20 mouse cellular contexts compared by ENCODE assay signal in the genomic region with DNA sequence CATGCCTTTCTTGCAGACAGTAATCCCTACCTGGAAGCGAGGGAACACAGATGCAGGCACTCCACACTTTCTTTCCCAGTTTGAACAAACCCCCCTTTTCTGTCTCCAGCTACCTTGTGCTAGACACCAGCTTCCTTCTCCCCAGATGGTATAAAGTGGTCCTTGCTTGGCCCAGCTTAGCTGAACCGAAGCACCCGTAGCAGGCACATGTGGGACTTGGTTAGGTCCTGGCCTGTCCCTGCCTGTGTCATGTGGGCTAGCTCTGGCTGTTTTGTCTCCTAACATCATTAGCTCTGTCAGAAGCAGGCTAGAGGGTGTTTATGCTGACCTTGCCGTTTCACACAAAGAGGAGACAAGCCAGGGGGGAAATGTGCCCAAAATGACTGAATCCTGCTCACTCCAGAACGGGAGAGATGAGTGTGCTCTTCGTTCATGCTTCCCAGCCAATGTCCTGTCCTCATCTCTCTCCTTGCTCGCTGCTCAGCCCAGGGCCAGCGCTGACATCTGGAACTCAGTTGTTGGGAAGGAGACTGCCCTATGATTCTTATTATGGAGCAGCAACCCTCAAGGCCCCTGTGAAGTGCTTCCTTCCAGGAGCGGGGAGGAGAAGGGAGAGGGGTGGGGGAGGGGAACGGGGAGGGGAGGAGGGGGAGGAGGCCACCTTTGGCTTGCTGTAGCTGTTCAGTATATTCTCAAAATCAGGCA. TPM values are rescaled to one million over a fixed set of nuclear protein-coding genes. Genes with fewer than 3 reads are reported as not detected.
A peak's percentile ranks its signal among the peaks of the same experiment; 100 is the strongest.
DNase-seq lines count a peak whose midpoint lies in the region; ATAC-seq and TF ChIP-seq lines count a peak whose summit lies in the region.
"Had no signal": no experiment of that assay in that cellular context is flagged by ENCODE, and none has a peak within 500 bp of the region (broad histone marks: within the 10 kb centered on the region; RNA-seq: fewer than 3 reads in every experiment).

No protein-coding gene starts in this region.

- H3K27me3 ChIP-seq in forebrain, embryonic 10.5 days (ENCODE audit: poor library complexity, severe bottlenecking) = no peaks in the 10 kb centered on the region
- H3K27me3 ChIP-seq in forebrain, embryonic 15.5 days = no peaks in the 10 kb centered on the region
- H3K27me3 ChIP-seq in lung, embryonic 14.5 days (ENCODE audit: insufficient read depth, low read length) = no peaks in the 10 kb centered on the region
- H3K27me3 ChIP-seq in CH12.LX (replicated peaks) = no peaks in the 10 kb centered on the region
- H3K27me3 ChIP-seq in embryonic facial prominence, embryonic 13.5 days = no peaks in the 10 kb centered on the region

- H3K4me2 ChIP-seq in forebrain, embryonic 15.5 days (replicated peaks) = no peak overlapping the region
- H3K4me2 ChIP-seq in lung, embryonic 14.5 days = peak overlapping the region; percentile 23; the same call in 1 of the 2 replicates
- H3K4me2 ChIP-seq in CH12.LX (ENCODE audit: insufficient read depth, low read depth, poor library complexity, severe bottlenecking) = no peak overlapping the region
- H3K4me2 ChIP-seq in embryonic facial prominence, embryonic 13.5 days = 0 out of 2 replicates have a peak overlapping the region, but pooled peaks have one; percentile 5
- H3K4me2 ChIP-seq: liver, embryonic 12.5 days had no signal

- ATAC-seq in forebrain, embryonic 15.5 days (replicated peaks) = no peak
- no peak for ATAC-seq in lung, embryonic 14.5 days (ENCODE audit: insufficient read depth)
- no peak for ATAC-seq in embryonic facial prominence, embryonic 13.5 days (ENCODE audit: insufficient number of reproducible peaks, insufficient read depth, low FRiP score, low TSS enrichment, low read depth)
- ATAC-seq: activated CD4-positive, CD25-positive, alpha-beta regulatory T cell, adult 4 months had no signal

- H3K36me3 ChIP-seq in forebrain, embryonic 10.5 days (replicated peaks) = no peaks in the 10 kb centered on the region
- H3K36me3 ChIP-seq in forebrain, embryonic 15.5 days = no peaks in the 10 kb centered on the region
- H3K36me3 ChIP-seq in lung, embryonic 14.5 days (ENCODE audit: insufficient read depth) = no peaks in the 10 kb centered on the region
- H3K36me3 ChIP-seq in CH12.LX (replicated peaks in 1 of 2; ENCODE audit: control insufficient read depth in 1 of 2, insufficient read depth in 1 of 2, low read length in 1 of 2) = no peaks in the 10 kb centered on the region
- no peaks in the 10 kb centered on the region for H3K36me3 ChIP-seq in embryonic facial prominence, embryonic 13.5 days
- H3K36me3 ChIP-seq: liver, embryonic 12.5 days had no signal

- no peak for TF ChIP-seq EP300 in CH12.LX (IDR thresholded peaks at IDR 0.05; ENCODE audit: low read length)

- peak overlapping the region; percentile 77 for H3K27ac ChIP-seq in forebrain, embryonic 10.5 days
- H3K27ac ChIP-seq in forebrain, embryonic 15.5 days (replicated peaks) = no peak overlapping the region
- H3K27ac ChIP-seq in lung, embryonic 14.5 days (ENCODE audit: low read depth) = no peak overlapping the region; the same call in 1 of the 2 replicates
- no peak overlapping the region for H3K27ac ChIP-seq in CH12.LX (ENCODE audit: insufficient read depth, low read depth)
- peak overlapping the region; percentile 64 for H3K27ac ChIP-seq in embryonic facial prominence, embryonic 13.5 days
- H3K27ac ChIP-seq: left cerebral cortex, adult 2 months; liver, embryonic 12.5 days; macrophage had no signal

- in situ Hi-C loops in CH12.LX (cut with MboI; ENCODE audit: low pct_ligation_motif_present, low pct_unique_long_range_greater_than_20kb, low sequenced_read_pairs) = no loop called here

- no peaks in the 10 kb centered on the region for H3K79me2 ChIP-seq in CH12.LX (replicated peaks; ENCODE audit: control insufficient read depth, extremely low read depth, insufficient read depth, poor library complexity, severe bottlenecking)

- H3K4me1 ChIP-seq in forebrain, embryonic 10.5 days = peaks cover 28% of the 10 kb centered on the region
- H3K4me1 ChIP-seq in forebrain, embryonic 15.5 days = peaks cover 7% of the 10 kb centered on the region; the same call in 1 of the 2 replicates
- H3K4me1 ChIP-seq in lung, embryonic 14.5 days (ENCODE audit: insufficient read depth) = peaks cover 6% of the 10 kb centered on the region; the same call in 1 of the 2 replicates
- no peaks in the 10 kb centered on the region for H3K4me1 ChIP-seq in lung, adult 2 months (ENCODE audit: control insufficient read depth, insufficient read depth, low read length)
- peaks cover 12 to 38% of the 10 kb centered on the region in 2 experiments for H3K4me1 ChIP-seq in CH12.LX (ENCODE audit: control insufficient read depth in 1 of 2, insufficient read depth in 2 of 2)
- H3K4me1 ChIP-seq in embryonic facial prominence, embryonic 13.5 days = peaks cover 17% of the 10 kb centered on the region
- H3K4me1 ChIP-seq: liver, embryonic 12.5 days had no signal

- no peak overlapping the region for H3K4me3 ChIP-seq in forebrain, embryonic 10.5 days
- no peak overlapping the region for H3K4me3 ChIP-seq in forebrain, embryonic 15.5 days
- H3K4me3 ChIP-seq in lung, embryonic 14.5 days (ENCODE audit: low read depth, low read length) = no peak overlapping the region
- H3K4me3 ChIP-seq in lung, adult 2 months (replicated peaks; ENCODE audit: extremely low read depth, low read depth, low read length) = no peak overlapping the region
- no peak overlapping the region for H3K4me3 ChIP-seq in CH12.LX (replicated peaks in 1 of 3; ENCODE audit: low read depth in 2 of 3, low read length in 2 of 3, poor library complexity in 1 of 3)
- H3K4me3 ChIP-seq in embryonic facial prominence, embryonic 13.5 days = no peak overlapping the region
- H3K4me3 ChIP-seq: left cerebral cortex, adult 2 months; liver, embryonic 12.5 days; myocyte had no signal

- no peak for DNase-seq in forebrain, embryonic 10.5 days (ENCODE audit: extremely low spot score, low spot score)
- DNase-seq in lung, embryonic 14.5 days = no peak
- DNase-seq in lung, adult 2 months = no peak
- DNase-seq in CH12.LX (ENCODE audit: extremely low read depth) = no peak
- no peak for DNase-seq in thymus, postnatal 10 days (ENCODE audit: low spot score in 2 of 2)
- DNase-seq in thymus, adult 18-20 months = no peak
- DNase-seq: cerebellum, adult 11 months; kidney, adult 2 months; spleen, adult 18-20 months; thymus, postnatal 25 days had no signal

- TF ChIP-seq CTCF in lung, embryonic 14.5 days (IDR thresholded peaks at IDR 0.05; ENCODE audit: low read depth) = no peak
- no peak for TF ChIP-seq CTCF in lung, adult 2 months (IDR thresholded peaks at IDR 0.05; ENCODE audit: insufficient read depth, low read length)
- TF ChIP-seq CTCF in CH12.LX (conservative IDR thresholded peaks at IDR 0.05 in 1 of 2, IDR thresholded peaks at IDR 0.05 in 1 of 2; ENCODE audit: low read depth in 2 of 2, low read length in 2 of 2) = no peak

- 53% methylated on average over 10 of the region's 10 CpGs for WGBS in forebrain, embryonic 10.5 days
- 58% methylated on average over 10 of the region's 10 CpGs for WGBS in forebrain, embryonic 15.5 days
- WGBS in lung, embryonic 14.5 days = 35% methylated on average over 9 of the region's 10 CpGs
- 48% methylated on average over 10 of the region's 10 CpGs for WGBS in lung, adult 2 months
- 22% methylated on average over 10 of the region's 10 CpGs for WGBS in embryonic facial prominence, embryonic 13.5 days

- H3K9ac ChIP-seq in forebrain, embryonic 15.5 days (replicated peaks) = no peak overlapping the region
- no peak overlapping the region; the same call in 1 of the 2 replicates for H3K9ac ChIP-seq in lung, embryonic 14.5 days
- no peak overlapping the region for H3K9ac ChIP-seq in CH12.LX (ENCODE audit: insufficient read depth, low read depth)
- H3K9ac ChIP-seq in embryonic facial prominence, embryonic 13.5 days = peak overlapping the region; percentile 36; the same call in 1 of the 2 replicates
- H3K9ac ChIP-seq: liver, embryonic 12.5 days had no signal

- no peak for TF ChIP-seq POLR2A in lung, adult 2 months (IDR thresholded peaks at IDR 0.05; ENCODE audit: borderline replicate concordance, extremely low read depth, low read depth, low read length)
- TF ChIP-seq POLR2A in CH12.LX (IDR thresholded peaks at IDR 0.05; ENCODE audit: low read depth, low read length) = no peak

- no peak for TF ChIP-seq RAD21 in CH12.LX (IDR thresholded peaks at IDR 0.05; ENCODE audit: low read depth, low read length)

- dilution Hi-C loops in CH12.LX (cut with MboI; ENCODE audit: extremely low pct_ligation_motif_present, extremely low pct_unique_long_range_greater_than_20kb, low sequenced_read_pairs) = no loop called here

- H3K9me3 ChIP-seq in forebrain, embryonic 10.5 days = no peaks in the 10 kb centered on the region
- no peaks in the 10 kb centered on the region for H3K9me3 ChIP-seq in forebrain, embryonic 15.5 days
- H3K9me3 ChIP-seq in lung, embryonic 14.5 days (ENCODE audit: low read depth, low read length) = no peaks in the 10 kb centered on the region
- H3K9me3 ChIP-seq in CH12.LX (replicated peaks; ENCODE audit: low read length) = no peaks in the 10 kb centered on the region
- no peaks in the 10 kb centered on the region for H3K9me3 ChIP-seq in embryonic facial prominence, embryonic 13.5 days
- H3K9me3 ChIP-seq: liver, embryonic 12.5 days had no signal

RNA-seq across cellular contexts. Expression of a gene that starts 1.2 kb away (rescaled TPM):
- 2.2 and 2.5 TPM in 2 replicates for polyA plus RNA-seq in forebrain, embryonic 10.5 days (2016; fragmentation: Nextera tagmentation; extraction: Ambion mirVana)
- 6.8 and 7.7 TPM in 2 replicates for polyA plus RNA-seq in forebrain, embryonic 15.5 days (2015; fragmentation: Nextera tagmentation; extraction: Ambion mirVana)
- 0.84 and 1.9 TPM in 2 replicates for polyA plus RNA-seq in lung, embryonic 14.5 days (2014; fragmentation: Nextera tagmentation; extraction: Ambion mirVana)
- polyA plus RNA-seq in lung, adult 2 months (2012; rRNA removed) = 0.98 and 1.3 TPM in 2 replicates
- total RNA-seq in CH12.LX (2012; rRNA removed) (0.63 and 0.68 TPM in 2 replicates), CH12.LX (2014; rRNA removed) (1.0 and 1.2 TPM in 2 replicates)
- polyA plus RNA-seq in CH12.LX (2012; ENCODE audit: insufficient read length, low read depth) = 1.4 and 2.3 TPM in 2 replicates
- polyA plus RNA-seq in embryonic facial prominence, embryonic 13.5 days (2015; fragmentation: Nextera tagmentation; extraction: Ambion mirVana) = 2.1 and 2.4 TPM in 2 replicates
- total RNA-seq: MEL had no signal
- polyA plus RNA-seq: activated CD4-positive, CD25-positive, alpha-beta regulatory T cell, adult 4 months; macrophage had no signal

RNA-seq across cellular contexts. Expression of a gene that starts 6.8 kb away (rescaled TPM):
- polyA plus RNA-seq in forebrain, embryonic 10.5 days (2016; fragmentation: Nextera tagmentation; extraction: Ambion mirVana) = 58.5 and 65.5 TPM in 2 replicates
- polyA plus RNA-seq in forebrain, embryonic 15.5 days (2015; fragmentation: Nextera tagmentation; extraction: Ambion mirVana) = 86.0 and 95.9 TPM in 2 replicates
- 25.0 and 26.1 TPM in 2 replicates for polyA plus RNA-seq in lung, embryonic 14.5 days (2014; fragmentation: Nextera tagmentation; extraction: Ambion mirVana)
- polyA plus RNA-seq in lung, adult 2 months (2012; rRNA removed) = 42.8 and 70.1 TPM in 2 replicates
- total RNA-seq in CH12.LX (2012; rRNA removed) (79.8 and 103 TPM in 2 replicates), CH12.LX (2014; rRNA removed) (95.1 and 95.8 TPM in 2 replicates)
- polyA plus RNA-seq in CH12.LX (2012; ENCODE audit: insufficient read length, low read depth) = 117 and 121 TPM in 2 replicates
- 58.7 and 66.0 TPM in 2 replicates for polyA plus RNA-seq in embryonic facial prominence, embryonic 13.5 days (2015; fragmentation: Nextera tagmentation; extraction: Ambion mirVana)

RNA-seq across cellular contexts. Expression of a gene that starts 50.1 kb away (rescaled TPM):
- 2.6 and 3.1 TPM in 2 replicates for polyA plus RNA-seq in forebrain, embryonic 10.5 days (2016; fragmentation: Nextera tagmentation; extraction: Ambion mirVana)
- polyA plus RNA-seq in forebrain, embryonic 15.5 days (2015; fragmentation: Nextera tagmentation; extraction: Ambion mirVana) = 0.32 and 1.6 TPM in 2 replicates
- 21.4 and 344 TPM in 2 replicates for polyA plus RNA-seq in lung, embryonic 14.5 days (2014; fragmentation: Nextera tagmentation; extraction: Ambion mirVana)
- polyA plus RNA-seq in lung, adult 2 months (2012; rRNA removed) = 185 and 203 TPM in 2 replicates
- total RNA-seq in CH12.LX (2012; rRNA removed) (0.42 TPM in 1 of 2 replicates, not detected in the other), CH12.LX (2014; rRNA removed) (not detected in 2 replicates)
- 0.44 TPM in 1 of 2 replicates, not detected in the other for polyA plus RNA-seq in CH12.LX (2012; ENCODE audit: insufficient read length, low read depth)
- 1.3 and 10.3 TPM in 2 replicates for polyA plus RNA-seq in embryonic facial prominence, embryonic 13.5 days (2015; fragmentation: Nextera tagmentation; extraction: Ambion mirVana)
- total RNA-seq: left cerebral cortex, adult 2 months; MEL had no signal
- polyA plus RNA-seq: activated CD4-positive, CD25-positive, alpha-beta regulatory T cell, adult 4 months; cortical plate, adult 2 months; frontal cortex, adult 2 months; macrophage; myocyte had no signal

Comparison
In these comparisons a context has a peak if more than half of its experiments do, and no peak if none do; other contexts are left out.
1. H3K27ac ChIP-seq: peak in forebrain, embryonic 10.5 days (single experiment) and embryonic facial prominence, embryonic 13.5 days (single experiment); none in forebrain, embryonic 15.5 days (single experiment), lung, embryonic 14.5 days (single experiment) and CH12.LX (single experiment).
2. H3K4me2 ChIP-seq: peak in lung, embryonic 14.5 days (single experiment) and embryonic facial prominence, embryonic 13.5 days (single experiment); none in forebrain, embryonic 15.5 days (single experiment) and CH12.LX (single experiment).